Mouse (Mus musculus) midbrain, postnatal 0 days (tissue): ENCODE measurements around the gene Zfp65. TPM values are rescaled to one million over a fixed set of nuclear protein-coding genes. Genes with fewer than 3 reads are reported as not detected.
A peak's percentile ranks its signal among the peaks of the same experiment; 100 is the strongest.
"Not testable (repeated sequence)": the region's sequence is repeated elsewhere in the genome, so short reads cannot be mapped to it uniquely, and the experiment has no call there.

Experiments used
- ATAC-seq: fragments of 200-750 bp; cut with Nextera tagmentation; 2 replicates; pipeline ENCODE4 v1.8.0; 2017; ENCODE audit warnings: moderate number of reproducible peaks, mild to moderate bottlenecking, moderate TSS enrichment, moderate library complexity; ENCODE audit not compliant: low FRiP score
- DNase-seq: peaks from one replicate; pipeline ENCODE4 v3.0.0-alpha.2; 2015; ENCODE audit warnings: low spot score
- H3K27ac ChIP-seq: fragments of 300-500 bp; sonication (generic); 2 replicates; pipeline ENCODE4 v1.5.1; 2014; ENCODE audit warnings: low read depth, mild to moderate bottlenecking, low read length, mixed read lengths
- H3K27me3 ChIP-seq: fragments of 300-500 bp; sonication (generic); 2 replicates; pipeline ENCODE4 v1.6.1; 2014; ENCODE audit warnings: low read length, control low read depth, mixed read lengths; ENCODE audit not compliant: insufficient read depth
- H3K36me3 ChIP-seq: fragments of 300-500 bp; sonication (generic); 2 replicates; pipeline ENCODE4 v1.6.1; 2014; ENCODE audit warnings: low read length, control low read depth, mixed read lengths; ENCODE audit not compliant: insufficient read depth
- H3K4me1 ChIP-seq: fragments of 300-500 bp; sonication (generic); 2 replicates; pipeline ENCODE4 v1.6.1; 2014; ENCODE audit warnings: mild to moderate bottlenecking, control low read depth, antibody characterized with exemption, low read length, mixed read lengths; ENCODE audit not compliant: insufficient read depth
- H3K4me2 ChIP-seq: fragments of 300-500 bp; sonication (generic); 2 replicates; pipeline ENCODE4 v1.6.1; 2014; ENCODE audit warnings: low read depth, mild to moderate bottlenecking, low read length, mixed read lengths; ENCODE audit not compliant: poor library complexity, severe bottlenecking
- H3K4me3 ChIP-seq: fragments of 300-500 bp; sonication (generic); 2 replicates; pipeline ENCODE4 v1.5.1; 2014; ENCODE audit warnings: low read depth, mild to moderate bottlenecking, low read length, moderate library complexity
- H3K9ac ChIP-seq: fragments of 300-500 bp; sonication (generic); replicated peaks from 2 replicates; pipeline ENCODE4 v1.6.1; 2014; ENCODE audit warnings: mild to moderate bottlenecking, low read length, moderate library complexity, mixed read lengths; ENCODE audit not compliant: poor library complexity, severe bottlenecking
- H3K9me3 ChIP-seq: fragments of 300-500 bp; sonication (generic); 2 replicates; pipeline ENCODE4 v1.6.1; 2016; ENCODE audit warnings: low read length, control low read depth
- CTCF ChIP-seq: IDR thresholded peaks from 2 replicates; pipeline ENCODE4 v1.5.1; 2016; ENCODE audit warnings: antibody characterized with exemption, mild to moderate bottlenecking
- WGBS: fragments of 180-500 bp; shearing (Covaris S2); extraction: QIAGEN DNeasy Blood & Tissue Kit; methylation state at CpG from one replicate; pipeline ENCODE4 v1.1.7; 2014; 5-methylcytosine and 5-hydroxymethylcytosine counted together
- polyA plus RNA-seq: library from polyadenylated mRNA; unstranded; fragments of >200 nt; fragmentation: Nextera tagmentation; extraction: Ambion mirVana; gene quantifications from 2 replicates; pipeline ENCODE4 v1.2.1, GENCODE M21; 2015
- total RNA-seq: library from RNA; depleted of rRNA; stranded (reverse); fragments of >200 nt; gene quantifications from 2 replicates; pipeline ENCODE4 v1.2.3, GENCODE M21; 2014

Gene Zfp65
- total and polyA plus RNA-seq, 2 experiments from 2014 or later: 4.4 to 9.5 TPM

DNA sequence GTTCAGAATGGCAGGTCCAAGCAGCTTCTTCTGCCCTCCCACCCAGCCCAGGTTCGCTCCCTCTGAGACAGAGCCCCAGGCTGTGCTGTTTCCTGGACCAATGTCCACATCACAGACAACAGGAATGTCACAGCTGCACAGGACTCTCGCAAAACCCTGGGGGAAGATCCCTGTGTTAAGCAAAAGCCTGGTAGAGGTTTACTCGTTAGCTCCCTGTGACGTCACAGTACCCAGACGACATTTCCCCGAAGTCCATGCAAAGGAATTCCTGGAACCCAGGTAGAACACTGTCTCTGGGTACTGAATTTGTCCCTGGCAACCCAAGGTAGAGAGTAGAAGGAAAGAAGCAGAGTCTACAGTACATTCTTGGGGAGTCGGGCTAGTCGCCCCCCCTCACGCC, 14.9 kb upstream of the Zfp65 start:
- Histone ChIP-seq H3K27me3 (no peaks in the 10 kb centered on the region), H3K4me2 (no peak overlapping the region), H3K9ac (no peak overlapping the region), H3K4me1 (no peaks in the 10 kb centered on the region), H3K36me3 (peaks cover 12% of the 10 kb centered on the region), H3K27ac (no peak overlapping the region), H3K4me3 (no peak overlapping the region), H3K9me3 (0 out of 2 replicates have a peak, but pooled peaks cover 4% of the 10 kb centered on the region)
- DNase-seq: no peak
- 91% methylated on average over 9 of the region's 9 CpGs for WGBS
- TF ChIP-seq CTCF: no peak
- ATAC-seq: no peak

DNA sequence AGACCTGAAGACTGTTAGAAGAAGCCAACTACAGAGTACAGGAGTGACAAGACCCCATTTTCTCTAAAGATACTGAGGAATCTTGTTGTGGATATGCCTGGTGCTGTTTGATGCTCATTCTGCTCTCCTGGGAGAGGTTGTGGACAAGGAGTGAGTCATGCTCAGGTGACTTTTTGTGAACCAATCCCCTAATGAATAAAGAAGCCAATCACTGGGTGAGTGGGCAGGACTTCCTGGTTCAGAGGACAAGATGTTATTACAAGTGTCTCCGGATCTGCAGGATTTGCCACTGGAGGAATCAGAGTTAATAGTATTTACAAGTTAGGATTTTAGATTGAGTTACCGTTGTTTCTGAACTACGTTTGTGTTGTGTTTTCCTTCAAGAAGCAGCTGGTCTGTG, 14.0 kb upstream of the Zfp65 start:
- no peak for DNase-seq
- no peak overlapping the region for H3K9ac ChIP-seq
- H3K4me2 ChIP-seq: no peak overlapping the region
- 93% methylated on average over 3 of the region's 3 CpGs for WGBS
- no peak overlapping the region for H3K4me3 ChIP-seq
- no peaks in the 10 kb centered on the region for H3K27me3 ChIP-seq
- ATAC-seq: no peak
- no peaks in the 10 kb centered on the region for H3K4me1 ChIP-seq
- no peak for TF ChIP-seq CTCF
- peaks cover 7% of the 10 kb centered on the region for H3K36me3 ChIP-seq
- 0 out of 2 replicates have a peak, but pooled peaks cover 4% of the 10 kb centered on the region for H3K9me3 ChIP-seq
- no peak overlapping the region for H3K27ac ChIP-seq

DNA sequence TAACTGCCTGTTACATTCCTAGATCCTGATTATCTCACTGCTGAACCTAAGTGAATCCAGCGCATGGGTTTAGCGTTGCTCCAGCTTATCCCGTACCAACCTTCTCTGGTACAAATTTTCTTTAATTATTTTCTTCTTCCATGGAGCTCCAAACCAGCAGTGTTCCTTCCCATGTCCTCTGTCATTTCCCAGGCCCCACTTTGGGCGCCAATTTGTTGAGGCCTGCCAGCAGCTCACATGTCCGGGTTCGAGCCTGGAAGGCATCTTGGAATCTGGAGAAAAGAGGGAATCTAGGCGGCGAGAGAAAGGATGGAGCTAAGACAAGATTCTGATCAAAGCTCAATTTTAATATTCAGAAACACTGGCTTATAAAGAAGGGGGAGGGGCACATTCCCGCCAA, 5.4 kb upstream of the Zfp65 start:
- H3K36me3 ChIP-seq, H3K4me3 ChIP-seq, ATAC-seq, H3K27me3 ChIP-seq, H3K4me2 ChIP-seq, H3K9me3 ChIP-seq, H3K9ac ChIP-seq, DNase-seq, H3K27ac ChIP-seq, H3K4me1 ChIP-seq: not testable (repeated sequence)
- WGBS: 95% methylated on average over 9 of the region's 9 CpGs

DNA sequence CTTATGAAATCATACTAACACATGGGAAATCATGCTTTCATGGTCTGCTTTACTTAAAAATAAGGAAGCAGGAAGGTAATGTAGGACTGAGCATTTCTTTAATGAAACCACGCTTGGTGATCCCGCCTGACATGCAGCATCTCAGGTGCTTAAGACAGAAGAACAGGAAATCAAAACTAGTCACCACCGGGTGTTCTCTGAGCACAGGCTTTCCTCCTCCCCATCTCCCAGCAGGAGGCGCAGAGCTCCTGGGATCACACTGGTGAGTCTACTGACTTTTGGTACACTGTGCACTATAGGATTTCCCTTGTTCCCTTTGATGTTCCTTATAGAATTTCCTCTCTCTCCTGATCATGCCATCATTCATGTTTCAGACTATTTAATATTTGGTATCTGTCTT, 468 bp upstream of the Zfp65 start:
- peak overlapping the region; percentile 64 for H3K4me2 ChIP-seq
- peak overlapping the region; percentile 58 for H3K4me3 ChIP-seq
- WGBS: 41% methylated on average over 4 of the region's 4 CpGs
- H3K9ac ChIP-seq: peak overlapping the region; percentile 64
- ATAC-seq (peak; percentile 75), DNase-seq (peak; percentile 6)
- not testable (repeated sequence) for H3K27me3 ChIP-seq, H3K9me3 ChIP-seq, H3K27ac ChIP-seq, H3K4me1 ChIP-seq, H3K36me3 ChIP-seq
- TF ChIP-seq CTCF: peak; percentile 61

DNA sequence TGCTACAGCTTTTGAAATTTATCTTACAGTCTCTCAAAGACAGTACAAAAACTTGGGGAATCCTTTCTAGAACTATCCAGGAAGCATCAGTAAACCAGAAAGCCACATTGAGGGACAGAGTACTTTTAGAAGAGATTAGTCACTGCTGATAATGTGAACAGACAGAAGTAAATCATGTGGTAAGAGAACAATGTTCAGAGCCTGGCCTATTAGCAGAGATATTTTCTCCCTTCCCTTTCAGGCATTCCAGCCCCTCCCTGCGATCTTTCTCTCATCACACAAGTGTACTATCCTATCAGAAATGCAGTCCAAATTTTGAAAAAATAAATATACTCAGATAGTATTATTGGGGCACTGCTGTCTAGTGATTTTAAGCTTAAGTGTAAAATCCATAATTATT, 867 bp downstream of the Zfp65 start:
- Histone ChIP-seq H3K36me3 (no peaks in the 10 kb centered on the region), H3K27me3 (no peaks in the 10 kb centered on the region), H3K4me1 (no peaks in the 10 kb centered on the region; the same call in 1 of the 2 replicates), H3K27ac (no peak overlapping the region), H3K4me2 (peak overlapping the region; percentile 64), H3K9ac (peak overlapping the region; percentile 64), H3K9me3 (no peaks in the 10 kb centered on the region), H3K4me3 (peak overlapping the region; percentile 58)
- 86% methylated on average over 1 of the region's 1 CpGs for WGBS
- DNase-seq: no peak
- ATAC-seq: no peak
- no peak for TF ChIP-seq CTCF

DNA sequence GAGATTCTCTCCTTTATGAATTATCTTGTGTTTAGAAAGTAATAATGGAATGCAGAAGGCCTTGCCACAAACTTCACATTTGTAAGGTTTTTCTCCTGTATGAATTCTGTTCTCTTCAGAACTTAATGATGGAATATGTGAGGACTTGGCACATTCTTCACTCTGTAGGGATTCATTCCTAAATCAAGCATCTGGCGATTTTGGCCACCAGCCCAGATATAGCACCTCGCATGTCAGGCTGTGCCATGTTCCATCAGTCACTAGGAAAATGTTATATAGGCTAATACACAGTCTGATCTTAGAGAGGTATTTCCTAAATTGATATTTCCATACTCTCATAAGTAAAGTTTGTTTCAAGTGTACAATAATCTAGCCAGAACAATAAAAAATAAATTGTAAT, 3.6 kb downstream of the Zfp65 start:
- 79% methylated on average over 2 of the region's 2 CpGs for WGBS
- H3K27me3 ChIP-seq, H3K4me1 ChIP-seq, H3K4me2 ChIP-seq, H3K27ac ChIP-seq, H3K4me3 ChIP-seq, ATAC-seq, H3K9ac ChIP-seq, H3K9me3 ChIP-seq, H3K36me3 ChIP-seq: not testable (repeated sequence)
- DNase-seq: peak; percentile 47
